Mouse (Mus musculus) megakaryocyte, embryonic 14.5 days (primary cell): ENCODE results near the gene Hsf4.

Source experiments
- FLI1 ChIP-seq: IDR thresholded peaks from 2 replicates; pipeline ENCODE4 v1.6.1; 2012; ENCODE audit warnings: low read length, inconsistent platforms, mixed read lengths
- GATA1 ChIP-seq: IDR thresholded peaks from 3 replicates; pipeline ENCODE4 v1.6.1; 2012; ENCODE audit warnings: mixed read lengths, low read length, inconsistent platforms, borderline replicate concordance

- TF ChIP-seq GATA1: no peak
- TF ChIP-seq FLI1: no peak
Observed at GRCm38 (mm10) chr8:105235206-105235605, 34.4 kb upstream of the Hsf4 start.
